Mouse (Mus musculus): ENCODE results near the gene Iqce. TPM values are rescaled to one million over a fixed set of nuclear protein-coding genes. Genes with fewer than 3 reads are reported as not detected.

Gene Iqce
- total and polyA plus RNA-seq, 3 experiments, result 2.2 to 11.2 (median 5.3) TPM

DNA sequence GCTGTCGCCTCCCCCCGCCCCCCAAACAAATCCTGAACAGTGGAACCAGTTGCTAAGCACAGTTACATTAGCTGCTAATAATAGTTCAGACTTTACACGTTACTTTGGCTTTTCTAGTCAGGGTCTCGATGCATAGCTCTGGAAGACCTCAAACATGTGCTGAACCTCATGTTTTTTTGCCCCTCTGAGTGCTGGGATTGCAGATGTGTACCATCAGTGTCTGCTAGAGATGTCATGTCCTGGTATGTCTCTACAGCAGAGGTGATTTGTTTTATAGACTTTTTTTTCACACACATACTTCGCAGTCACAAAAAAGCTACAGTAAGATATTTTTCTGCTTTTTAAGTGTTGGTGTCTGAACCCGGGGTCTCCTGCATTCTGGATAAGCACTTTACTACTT, 30.1 kb downstream of the Iqce start:
- Histone ChIP-seq H3K4me1 (ENCODE audit: control insufficient read depth in 1 of 2, insufficient read depth in 2 of 2) (peaks cover 0 to 26% of the 10 kb centered on the region in 2 experiments; a peak in 2 of 4 replicates), H3K27ac (ENCODE audit: insufficient read depth, low read depth) (no peak overlapping the region), H3K4me3 (replicated peaks in 1 of 3; ENCODE audit: low read depth in 2 of 3, low read length in 2 of 3, poor library complexity in 1 of 3) (no peak overlapping the region), H3K79me2 (replicated peaks; ENCODE audit: control insufficient read depth, extremely low read depth, insufficient read depth, poor library complexity, severe bottlenecking) (no peaks in the 10 kb centered on the region), H3K4me2 (ENCODE audit: insufficient read depth, low read depth, poor library complexity, severe bottlenecking) (no peak overlapping the region), H3K9me3 (replicated peaks; ENCODE audit: low read length) (peaks cover 11% of the 10 kb centered on the region), H3K27me3 (replicated peaks) (no peaks in the 10 kb centered on the region), H3K9ac (ENCODE audit: insufficient read depth, low read depth) (no peak overlapping the region), H3K36me3 (replicated peaks in 1 of 2; ENCODE audit: control insufficient read depth in 1 of 2, insufficient read depth in 1 of 2, low read length in 1 of 2) (peaks cover 30 to 63% of the 10 kb centered on the region in 2 experiments)
- no peak for DNase-seq (ENCODE audit: extremely low read depth)
- in situ Hi-C loops (cut with MboI; ENCODE audit: low pct_ligation_motif_present, low pct_unique_long_range_greater_than_20kb, low sequenced_read_pairs) (no loop called here), dilution Hi-C loops (cut with MboI; ENCODE audit: extremely low pct_ligation_motif_present, extremely low pct_unique_long_range_greater_than_20kb, low sequenced_read_pairs) (no loop called here)
- TF ChIP-seq CTCF (conservative IDR thresholded peaks at IDR 0.05 in 1 of 2, IDR thresholded peaks at IDR 0.05 in 1 of 2; ENCODE audit: low read depth in 2 of 2, low read length in 2 of 2) (no peak), RCOR1 (conservative IDR thresholded peaks at IDR 0.05; ENCODE audit: low read depth, low read length) (no peak), MEF2A (IDR thresholded peaks at IDR 0.05; ENCODE audit: borderline replicate concordance, low read depth, low read length) (no peak), TBP (conservative IDR thresholded peaks at IDR 0.05; ENCODE audit: low read depth, low read length) (no peak), BHLHE40 (IDR thresholded peaks at IDR 0.05; ENCODE audit: low read depth, low read length) (no peak), GABPA (IDR thresholded peaks at IDR 0.05; ENCODE audit: insufficient replicate concordance, low read depth, low read length) (no peak), POLR2A (IDR thresholded peaks at IDR 0.05; ENCODE audit: low read depth, low read length) (no peak), HCFC1 (IDR thresholded peaks at IDR 0.05; ENCODE audit: low read depth, low read length) (no peak)

DNA sequence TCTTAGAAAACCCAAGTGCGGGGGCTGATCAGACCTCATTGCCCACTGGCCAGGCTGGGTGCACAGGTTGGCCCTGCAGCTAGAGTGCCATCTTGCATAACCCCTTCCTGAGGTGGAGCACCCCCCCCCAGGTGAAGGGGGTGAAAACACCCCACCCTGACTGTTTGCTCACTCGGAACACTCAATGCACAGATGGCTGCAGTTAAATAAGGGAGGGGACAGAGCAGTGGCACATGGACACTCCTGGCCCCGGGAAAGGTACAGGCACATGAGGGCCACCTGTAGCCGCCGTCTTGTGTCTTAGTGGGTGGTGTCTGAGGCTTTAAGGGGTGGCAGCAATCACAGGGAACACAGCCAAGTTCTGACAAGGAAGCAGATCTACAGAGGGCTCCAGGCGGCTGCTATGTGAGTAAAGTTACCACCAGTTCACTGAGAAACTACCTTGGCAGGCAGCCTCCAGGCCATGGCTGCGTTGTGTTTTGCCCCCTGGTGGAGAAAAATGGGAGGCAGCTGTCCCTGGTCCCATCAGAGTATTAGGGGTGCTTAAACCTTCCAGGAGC, 38.5 kb downstream of the Iqce start:
- Histone ChIP-seq H3K27ac (ENCODE audit: insufficient read depth, low read depth) (no peak overlapping the region), H3K4me3 (replicated peaks in 1 of 3; ENCODE audit: low read depth in 2 of 3, low read length in 2 of 3, poor library complexity in 1 of 3) (no peak overlapping the region), H3K4me1 (ENCODE audit: control insufficient read depth in 1 of 2, insufficient read depth in 2 of 2) (peaks cover 9 to 56% of the 10 kb centered on the region in 2 experiments), H3K36me3 (replicated peaks in 1 of 2; ENCODE audit: control insufficient read depth in 1 of 2, insufficient read depth in 1 of 2, low read length in 1 of 2) (peaks cover 1 to 10% of the 10 kb centered on the region in 2 experiments), H3K9ac (ENCODE audit: insufficient read depth, low read depth) (no peak overlapping the region), H3K27me3 (replicated peaks) (no peaks in the 10 kb centered on the region), H3K9me3 (replicated peaks; ENCODE audit: low read length) (peaks cover 2% of the 10 kb centered on the region), H3K79me2 (replicated peaks; ENCODE audit: control insufficient read depth, extremely low read depth, insufficient read depth, poor library complexity, severe bottlenecking) (no peaks in the 10 kb centered on the region), H3K4me2 (ENCODE audit: insufficient read depth, low read depth, poor library complexity, severe bottlenecking) (no peak overlapping the region)
- dilution Hi-C loops (cut with MboI; ENCODE audit: extremely low pct_ligation_motif_present, extremely low pct_unique_long_range_greater_than_20kb, low sequenced_read_pairs), result no loop called here
- in situ Hi-C loops (cut with MboI; ENCODE audit: low pct_ligation_motif_present, low pct_unique_long_range_greater_than_20kb, low sequenced_read_pairs), result no loop called here
- no peak for TF ChIP-seq PAX5 (IDR thresholded peaks at IDR 0.05; ENCODE audit: low read length)
- TF ChIP-seq RAD21 (IDR thresholded peaks at IDR 0.05; ENCODE audit: low read depth, low read length), result peak; percentile 47
- no peak for TF ChIP-seq MAX (IDR thresholded peaks at IDR 0.05; ENCODE audit: low read length)
- no peak for TF ChIP-seq BHLHE40 (IDR thresholded peaks at IDR 0.05; ENCODE audit: low read depth, low read length)
- peak; percentile 73 for TF ChIP-seq SMC3 (IDR thresholded peaks at IDR 0.05; ENCODE audit: low read depth, low read length)
- no peak for TF ChIP-seq TBP (conservative IDR thresholded peaks at IDR 0.05; ENCODE audit: low read depth, low read length)
- TF ChIP-seq CTCF (conservative IDR thresholded peaks at IDR 0.05 in 1 of 2, IDR thresholded peaks at IDR 0.05 in 1 of 2; ENCODE audit: low read depth in 2 of 2, low read length in 2 of 2), result peak; percentile 53 to 73; a peak in 3 of 4 replicates
- no peak for TF ChIP-seq MEF2A (IDR thresholded peaks at IDR 0.05; ENCODE audit: borderline replicate concordance, low read depth, low read length)
- peak; percentile 56 for DNase-seq (ENCODE audit: extremely low read depth)
